Mouse (Mus musculus) erythroblast, adult 5-6 weeks (primary cell): ENCODE measurements around the gene Fntb. TPM values are rescaled to one million over a fixed set of nuclear protein-coding genes. Genes with fewer than 3 reads are reported as not detected.

Experiments used
- ATAC-seq: replicated peaks from 2 replicates; pipeline ENCODE4 v1.8.0; 2016; ENCODE audit warnings: moderate number of reproducible peaks, mild to moderate bottlenecking, moderate TSS enrichment, inconsistent platforms; ENCODE audit not compliant: poor library complexity, low FRiP score, severe bottlenecking
- total RNA-seq, 2 experiments: library from RNA; stranded (forward) in 1 of 2; stranded (reverse) in 1 of 2; fragments of 150-400 nt in 1 of 2; fragments of 200-764, 138-1000 nt in 1 of 2; gene quantifications; 2 replicates each; pipeline versions ENCODE4 v1.2.3 to v1.2.4; 2015 to 2017; ENCODE audit warnings: low replicate concordance in 2 of 2

Fntb gene
- total RNA-seq, 2 experiments from 2014 or later, result 23.5 to 161 TPM

GRCm38 (mm10) chr12:76910258-76910940, 145.0 kb downstream of the Fntb start:
- ATAC-seq, result peak; percentile 76

- ATAC-seq, result no peak
Measured at GRCm38 (mm10) chr12:76911171-76911726, 145.9 kb downstream of the Fntb start.

- no peak for ATAC-seq
Measured at GRCm38 (mm10) chr12:76912193-76912592, 146.8 kb downstream of the Fntb start.

GRCm38 (mm10) chr12:76916163-76916562, 150.8 kb downstream of the Fntb start:
- ATAC-seq, result no peak

DNA sequence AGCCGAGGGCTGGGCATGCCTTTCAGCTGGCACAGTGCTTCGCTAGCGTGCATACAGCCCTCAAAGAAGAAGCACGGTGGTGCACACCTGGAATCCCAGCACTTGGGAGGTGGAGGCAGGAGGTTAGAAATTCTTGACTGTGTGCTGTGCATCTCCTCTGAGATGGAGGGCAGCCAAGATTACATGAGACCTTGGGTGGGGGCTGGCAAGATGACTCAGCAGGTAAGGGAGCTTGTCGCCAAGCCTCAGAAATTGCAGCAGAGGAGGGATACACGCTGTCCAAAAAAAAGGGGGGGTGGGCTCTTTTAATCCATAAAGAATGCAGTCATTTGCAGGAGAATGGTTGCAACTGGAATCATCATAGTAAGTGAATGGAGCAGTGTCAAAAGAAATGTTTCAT, 152.7 kb downstream of the Fntb start:
- ATAC-seq, result peak; percentile 89

- ATAC-seq, result no peak
Measured at GRCm38 (mm10) chr12:76918855-76919254, 153.5 kb downstream of the Fntb start.

- ATAC-seq, result no peak
Measured at GRCm38 (mm10) chr12:76920398-76920797, 155.0 kb downstream of the Fntb start.

DNA sequence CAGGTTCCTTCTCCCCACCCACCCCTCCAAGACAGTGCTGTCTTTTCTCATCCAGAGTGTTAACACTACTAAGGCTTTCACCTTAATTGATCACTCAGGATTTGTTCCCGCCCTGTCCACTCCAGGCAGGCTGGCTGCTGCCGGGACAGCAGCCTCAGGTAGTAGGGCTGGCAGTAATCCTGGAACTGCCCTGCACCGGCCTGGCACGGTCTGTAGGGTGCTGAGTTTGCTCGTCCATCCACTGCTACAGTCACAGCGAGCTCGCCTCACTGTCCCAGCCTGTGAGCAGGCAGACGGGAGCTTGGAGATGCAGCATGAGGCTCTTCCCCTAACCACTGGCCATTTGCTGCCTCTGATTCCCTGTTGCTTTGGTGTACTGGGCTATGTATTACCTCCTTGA, 155.6 kb downstream of the Fntb start:
- no peak for ATAC-seq

GRCm38 (mm10) chr12:76923118-76923517, 157.7 kb downstream of the Fntb start:
- ATAC-seq, result no peak

DNA sequence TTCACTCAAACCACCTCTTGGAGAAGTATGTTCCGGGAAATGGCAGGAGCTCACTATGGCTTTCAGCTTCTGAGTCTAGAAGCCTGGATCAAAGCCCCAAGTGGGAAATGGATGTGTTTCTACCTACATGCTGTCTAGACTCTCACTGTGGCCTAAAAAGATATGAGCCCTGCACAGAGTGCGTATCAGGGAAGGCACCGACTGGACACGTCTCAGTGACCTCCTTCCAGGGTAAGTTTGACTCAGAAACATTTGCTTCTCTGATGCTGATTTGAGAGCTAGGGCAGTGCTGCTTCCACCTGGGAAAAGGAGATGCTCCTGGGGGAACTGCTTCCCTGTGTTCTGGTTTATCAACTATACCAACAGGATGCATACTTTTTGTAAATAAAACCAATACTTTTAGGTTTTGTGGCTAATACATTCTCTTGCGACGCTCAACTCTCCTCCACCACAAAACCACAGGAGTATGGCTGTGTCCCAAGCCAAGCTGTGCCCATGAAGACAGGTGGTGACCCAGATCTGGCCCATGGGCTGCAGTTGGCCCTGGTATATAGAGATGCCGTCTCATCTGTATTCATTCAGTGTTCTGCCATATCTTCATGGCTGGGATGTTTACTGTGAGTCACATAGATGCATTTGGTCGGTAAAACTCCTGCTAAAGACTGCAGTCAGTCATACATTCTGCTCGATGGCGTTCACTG, 159.7 kb downstream of the Fntb start:
- ATAC-seq, result no peak

- ATAC-seq, result no peak
Measured at GRCm38 (mm10) chr12:76926338-76926945, 161.1 kb downstream of the Fntb start.

DNA sequence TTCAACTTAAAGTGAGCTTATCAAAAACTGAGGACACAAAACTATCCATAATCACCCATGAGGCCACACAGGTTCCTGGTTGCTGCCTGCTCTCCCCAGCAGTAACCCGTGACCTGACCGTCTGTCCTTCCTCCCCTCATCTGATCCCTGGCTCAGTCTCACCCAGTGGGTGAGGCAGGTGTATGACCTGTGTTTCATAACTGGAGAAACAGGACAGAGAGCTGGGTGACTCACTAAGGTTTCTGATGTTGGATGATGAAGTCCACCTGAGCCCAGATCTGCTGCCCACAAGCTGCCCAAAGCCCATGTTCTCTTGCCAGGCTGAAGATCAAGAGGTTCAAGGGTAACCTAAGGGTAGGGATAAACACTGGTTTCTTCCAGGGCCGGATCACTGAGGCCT, 161.6 kb downstream of the Fntb start:
- ATAC-seq, result no peak

DNA sequence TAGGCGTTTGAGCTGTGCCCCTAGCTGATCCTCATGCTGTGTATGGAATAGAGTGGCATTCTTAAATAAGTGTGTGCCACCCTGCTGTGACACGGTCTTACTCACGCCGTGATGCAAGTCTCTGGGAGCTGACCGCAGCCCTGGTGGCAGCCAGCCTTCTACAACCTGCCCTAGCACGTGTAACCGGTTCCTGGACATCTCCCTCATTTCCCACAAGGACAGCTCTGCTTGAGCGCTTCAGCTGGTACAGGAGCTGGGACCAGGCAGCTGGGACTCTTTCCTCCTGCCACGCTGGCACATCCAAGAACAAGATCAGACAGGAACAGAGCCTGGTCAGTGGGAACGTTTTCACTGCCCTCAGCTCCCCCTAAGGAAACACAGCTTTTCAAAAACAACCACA, 162.2 kb downstream of the Fntb start:
- ATAC-seq, result no peak

DNA sequence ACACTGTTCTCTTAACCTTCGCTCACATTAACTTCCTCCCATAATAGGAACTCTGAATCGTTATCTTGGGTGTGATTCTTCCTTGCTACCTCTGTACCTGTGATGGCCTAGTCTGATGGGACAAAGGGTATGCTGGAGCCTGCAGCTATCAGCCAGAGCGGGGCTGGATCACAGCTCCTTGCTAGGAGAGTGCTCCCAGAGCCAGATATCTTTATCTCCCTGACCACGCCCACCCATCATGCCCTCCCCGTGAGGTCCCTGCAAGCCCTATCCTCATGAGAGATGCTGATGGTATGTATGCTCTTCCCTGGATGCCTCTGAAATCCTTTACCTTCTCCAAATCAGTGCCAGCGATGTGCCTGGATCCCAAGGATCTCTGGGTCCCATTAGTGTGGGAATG, 164.8 kb downstream of the Fntb start:
- ATAC-seq, result peak; percentile 77

- ATAC-seq, result no peak
Measured at GRCm38 (mm10) chr12:76931739-76932687, 166.6 kb downstream of the Fntb start.

- ATAC-seq, result no peak
Measured at GRCm38 (mm10) chr12:76932688-76933060, 167.3 kb downstream of the Fntb start.

DNA sequence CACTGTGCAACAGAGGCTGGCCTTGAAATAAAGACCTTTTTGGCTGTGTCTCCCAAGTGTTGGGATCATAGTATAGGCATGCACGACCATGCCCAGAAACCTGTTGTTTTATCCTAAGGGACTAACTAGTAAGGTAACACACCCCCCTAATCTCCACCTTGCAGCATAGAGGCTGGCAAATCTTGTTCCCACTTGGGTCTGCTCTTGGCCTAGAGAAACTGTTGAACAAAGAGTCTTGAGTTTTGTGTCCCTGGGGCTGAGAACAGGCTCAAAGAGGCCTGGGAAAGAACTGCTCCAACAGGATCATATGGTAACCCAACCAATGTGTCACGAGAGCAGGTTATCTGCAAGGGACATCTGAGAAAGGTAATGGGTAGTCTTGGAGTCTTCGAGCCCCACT, 169.0 kb downstream of the Fntb start:
- ATAC-seq, result no peak

DNA sequence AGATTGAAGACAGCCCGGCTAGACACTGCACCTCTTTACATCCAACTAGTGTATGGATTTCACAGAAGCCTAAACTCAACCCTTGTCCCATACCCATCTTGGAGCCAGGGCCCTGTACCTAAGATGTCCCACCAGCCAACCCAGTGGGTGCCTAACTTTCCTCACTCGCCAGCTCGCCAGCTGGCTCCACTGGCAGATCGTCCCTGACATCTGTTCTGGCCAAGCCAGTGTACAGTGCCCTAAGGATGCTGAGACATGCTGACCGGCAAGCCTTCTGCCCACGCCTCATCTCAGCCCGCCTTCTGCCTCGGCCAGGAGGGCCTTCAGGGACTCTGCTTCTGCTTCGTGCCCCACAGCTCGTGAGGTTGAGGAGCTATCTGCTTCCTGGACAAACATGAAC, 170.8 kb downstream of the Fntb start:
- no peak for ATAC-seq

DNA sequence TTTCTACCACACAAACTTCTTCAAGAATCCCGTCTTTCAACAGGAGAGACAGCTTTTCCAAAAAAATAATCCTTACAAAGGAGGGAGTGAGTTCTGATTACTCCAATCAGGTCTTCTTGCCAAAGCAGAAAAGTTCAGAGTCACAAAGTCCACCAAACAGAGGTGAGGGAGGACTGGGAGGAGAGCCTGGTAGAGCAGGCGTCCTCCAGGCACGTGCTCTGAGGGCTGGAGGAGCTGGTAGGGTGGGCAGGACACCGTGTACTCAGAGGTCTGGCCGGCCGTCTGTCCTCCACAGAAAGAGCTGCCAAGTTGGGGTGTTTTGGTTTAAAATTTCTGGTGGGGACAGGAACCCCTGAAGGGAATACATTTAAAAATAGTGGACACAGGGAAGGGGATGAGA, 172.6 kb downstream of the Fntb start:
- ATAC-seq, result no peak

DNA sequence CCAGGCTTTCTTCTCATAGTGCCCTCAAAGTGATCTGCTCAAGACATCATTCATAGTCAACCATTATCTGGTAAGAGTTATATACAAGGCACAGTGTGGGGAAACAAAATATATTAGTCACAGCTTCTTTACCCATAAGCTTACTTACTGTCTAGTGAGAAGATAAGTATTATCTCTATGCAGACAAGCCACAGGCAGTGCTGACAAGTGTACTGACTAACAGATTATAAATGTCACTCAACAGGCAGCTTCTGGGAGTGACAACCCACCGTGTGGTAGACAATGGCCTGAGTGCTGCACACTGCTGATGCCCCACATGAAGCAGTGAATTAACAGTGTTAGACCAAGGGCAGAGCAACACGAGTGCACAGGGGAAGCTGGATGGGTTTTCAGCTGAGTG, 176.1 kb downstream of the Fntb start:
- ATAC-seq, result peak; percentile 41
